Mouse (Mus musculus) liver, embryonic 14.5 days (tissue): Measurements from ENCODE around the gene Smim12. TPM values are rescaled to one million over a fixed set of nuclear protein-coding genes. Genes with fewer than 3 reads are reported as not detected.

Source experiments
- ATAC-seq: fragments of 200-750 bp; cut with Nextera tagmentation; 2 replicates; pipeline ENCODE4 v1.8.0; 2017; ENCODE audit warnings: moderate number of reproducible peaks, mild to moderate bottlenecking, moderate library complexity; ENCODE audit not compliant: insufficient read depth
- DNase-seq, 3 experiments: peaks; one replicate each; pipeline ENCODE4 v3.0.0-alpha.2; 2012 to 2013; ENCODE audit warnings: low read depth in 3 of 3, low spot score in 3 of 3
- H3K27ac ChIP-seq: fragments of 300-500 bp; sonication (generic); 2 replicates; pipeline ENCODE4 v1.5.1; 2014; ENCODE audit warnings: moderate library complexity, mild to moderate bottlenecking, control low read depth, inconsistent platforms
- H3K27me3 ChIP-seq: fragments of 300-500 bp; sonication (generic); 2 replicates; pipeline ENCODE4 v1.6.1; 2014; ENCODE audit warnings: mild to moderate bottlenecking, low read length, moderate library complexity; ENCODE audit not compliant: control insufficient read depth, insufficient read depth
- H3K36me3 ChIP-seq: fragments of 300-500 bp; sonication (generic); replicated peaks from 2 replicates; pipeline ENCODE4 v1.6.1; 2014; ENCODE audit warnings: low read depth; ENCODE audit not compliant: control insufficient read depth, insufficient read depth
- H3K4me1 ChIP-seq, 2 experiments: fragments of 200-500 bp in 1 of 2; fragments of 300-500 bp in 1 of 2; sonication (generic) in 1 of 2; replicated peaks; 2 replicates each; pipeline ENCODE4 v1.6.1; 2012 to 2014; ENCODE audit warnings: antibody characterized with exemption in 1 of 2, inconsistent platforms in 1 of 2, low read length in 1 of 2; ENCODE audit not compliant: control insufficient read depth in 2 of 2, insufficient read depth in 2 of 2
- H3K4me2 ChIP-seq: fragments of 300-500 bp; sonication (generic); 2 replicates; pipeline ENCODE4 v1.6.1; 2014; ENCODE audit warnings: low read depth, mild to moderate bottlenecking, control low read depth, moderate library complexity
- H3K4me3 ChIP-seq, 2 experiments: fragments of 200-500 bp in 1 of 2; fragments of 300-500 bp in 1 of 2; sonication (generic) in 1 of 2; 2 replicates each; pipeline ENCODE4 v1.5.1; 2012 to 2014; ENCODE audit warnings: low read depth in 2 of 2, low read length in 2 of 2, mild to moderate bottlenecking in 2 of 2, control low read depth in 1 of 2, inconsistent platforms in 1 of 2, moderate library complexity in 1 of 2; ENCODE audit not compliant: insufficient read depth in 1 of 2
- H3K9ac ChIP-seq: fragments of 300-500 bp; sonication (generic); replicated peaks from 2 replicates; pipeline ENCODE4 v1.6.1; 2014; ENCODE audit warnings: mild to moderate bottlenecking, control low read depth, moderate library complexity
- H3K9me3 ChIP-seq: fragments of 300-500 bp; sonication (generic); 2 replicates; pipeline ENCODE4 v1.6.1; 2016; ENCODE audit warnings: low read length, mixed read lengths; ENCODE audit not compliant: control insufficient read depth
- CTCF ChIP-seq: IDR thresholded peaks from 2 replicates; pipeline ENCODE4 v1.5.1; 2016; ENCODE audit warnings: antibody characterized with exemption, low read depth, control low read depth
- EP300 ChIP-seq: IDR thresholded peaks from 2 replicates; pipeline ENCODE4 v1.6.1; 2016; ENCODE audit warnings: antibody characterized with exemption, low read depth
- WGBS: fragments of 180-500 bp; shearing (Covaris S2); extraction: QIAGEN DNeasy Blood & Tissue Kit; methylation state at CpG from one replicate; pipeline ENCODE4 v1.1.7; 2014; ENCODE audit not compliant: insufficient replicate concordance; 5-methylcytosine and 5-hydroxymethylcytosine counted together
- polyA plus RNA-seq, 2 experiments: library from polyadenylated mRNA; depleted of rRNA in 1 of 2; stranded (reverse) in 1 of 2; unstranded in 1 of 2; fragments of >200 nt; fragmentation: Nextera tagmentation in 1 of 2; extraction: Ambion mirVana in 1 of 2; gene quantifications; 2 replicates each; pipeline versions ENCODE4 v1.2.1 to v1.2.3; 2012 to 2014

The Smim12 gene
- polyA plus RNA-seq, 2 experiments: 14.5 to 25.7 TPM

DNA sequence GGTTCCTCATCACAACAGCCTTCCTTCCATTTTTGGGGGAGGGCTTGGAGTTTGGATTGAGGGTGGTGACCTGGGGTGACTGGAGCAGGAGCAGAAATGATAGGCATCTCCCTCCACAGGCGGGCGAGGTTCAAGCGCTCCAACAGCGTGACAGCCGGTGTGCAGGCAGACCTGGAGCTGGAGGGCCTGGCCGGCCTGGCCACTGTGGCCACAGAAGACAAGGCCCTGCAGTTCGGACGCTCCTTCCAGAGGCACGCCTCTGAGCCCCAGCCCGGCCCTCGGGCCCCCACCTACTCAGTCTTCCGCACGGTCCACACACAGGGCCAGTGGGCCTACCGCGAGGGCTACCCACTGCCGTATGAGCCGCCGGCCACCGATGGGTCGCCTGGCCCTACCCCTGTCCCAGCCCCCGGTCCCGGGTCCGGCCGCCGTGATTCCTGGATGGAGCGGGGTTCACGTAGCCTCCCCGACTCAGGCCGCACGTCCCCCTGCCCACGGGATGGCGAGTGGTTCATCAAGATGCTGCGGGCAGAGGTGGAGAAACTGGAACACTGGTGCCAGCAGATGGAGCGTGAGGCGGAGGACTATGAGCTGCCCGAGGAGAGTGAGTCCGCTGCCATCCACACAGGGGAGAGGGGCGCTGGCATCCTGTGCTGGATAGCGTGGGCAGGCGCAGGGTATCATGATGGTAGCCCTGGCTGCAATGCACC is 10.0 kb upstream of the Smim12 start:
- Histone ChIP-seq H3K4me2 (no peak overlapping the region), H3K4me1 (no peaks in the 10 kb centered on the region), H3K9me3 (no peaks in the 10 kb centered on the region), H3K9ac (no peak overlapping the region), H3K27me3 (peaks cover 20% of the 10 kb centered on the region), H3K4me3 (no peak overlapping the region), H3K36me3 (no peaks in the 10 kb centered on the region), H3K27ac (no peak overlapping the region)
- 68% methylated on average over 40 of the region's 40 CpGs for WGBS
- TF ChIP-seq EP300 (no peak), CTCF (no peak)
- no peak for ATAC-seq
- no peak for DNase-seq

DNA sequence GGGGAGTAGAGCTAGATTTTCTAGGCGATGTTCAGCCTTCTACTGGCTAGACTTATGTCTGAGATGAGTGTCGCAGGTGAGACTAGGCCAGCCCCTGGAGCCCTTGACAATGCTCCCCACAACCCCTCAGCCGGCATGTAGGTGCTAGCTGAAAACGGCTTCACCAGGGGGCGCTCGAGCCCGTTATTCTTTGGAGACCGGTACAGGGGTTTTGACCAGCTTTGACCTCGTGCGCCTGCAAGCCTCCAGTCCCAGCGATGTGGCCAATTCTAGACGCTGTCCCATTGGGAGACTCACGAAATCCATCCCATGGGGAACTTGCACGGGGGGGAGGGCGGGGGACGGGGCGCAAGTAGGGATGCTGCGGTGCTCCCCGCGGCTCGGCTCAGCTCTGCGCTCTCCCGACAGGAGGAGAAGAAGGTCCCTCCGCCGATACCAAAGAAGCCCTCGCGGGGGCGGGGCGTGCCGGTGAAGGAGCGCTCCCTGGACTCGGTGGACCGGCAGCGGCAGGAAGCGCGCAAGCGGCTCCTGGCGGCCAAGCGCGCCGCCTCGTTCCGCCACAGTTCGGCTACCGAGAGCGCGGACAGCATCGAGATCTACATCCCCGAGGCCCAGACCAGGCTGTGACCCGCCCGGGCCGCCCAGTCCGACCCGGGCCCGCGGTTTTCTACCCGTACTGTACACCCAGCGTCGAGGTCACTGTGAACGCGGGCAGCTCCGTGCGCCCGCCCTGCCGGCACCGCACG is 7.7 kb upstream of the Smim12 start:
- Histone ChIP-seq H3K4me1 (no peaks in the 10 kb centered on the region), H3K4me3 (peak overlapping the region; percentile 34 to 52), H3K4me2 (peak overlapping the region; percentile 71), H3K36me3 (no peaks in the 10 kb centered on the region), H3K27me3 (peaks cover 20% of the 10 kb centered on the region), H3K27ac (no peak overlapping the region), H3K9me3 (no peaks in the 10 kb centered on the region), H3K9ac (no peak overlapping the region)
- ATAC-seq: peak; percentile 66; the same call in 1 of the 2 replicates
- under 1% methylated on average over 50 of the region's 67 CpGs for WGBS
- TF ChIP-seq CTCF: peak; percentile 72
- TF ChIP-seq EP300: no peak
- peak; percentile 41 to 53 (median 45) for DNase-seq

DNA sequence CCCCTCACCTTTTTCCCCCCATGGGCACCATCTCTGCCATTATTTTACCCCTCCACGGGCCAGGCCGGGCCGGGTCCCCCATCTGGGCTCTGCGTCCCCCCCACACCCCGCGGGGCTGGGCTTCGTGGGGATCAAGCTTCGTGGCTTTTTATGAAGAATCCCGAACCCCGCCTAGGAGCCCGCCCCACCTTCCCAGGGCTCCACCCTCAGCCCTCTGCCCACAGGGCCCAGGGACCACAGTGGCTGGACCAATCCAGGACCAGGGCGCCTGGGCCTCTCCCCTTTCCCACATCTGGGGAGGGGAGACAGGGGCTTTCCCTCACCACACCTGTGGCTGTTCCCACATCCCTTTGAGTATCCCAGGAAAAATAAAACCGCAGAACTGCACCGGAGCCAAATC is 7.0 kb upstream of the Smim12 start:
- H3K36me3 ChIP-seq: no peaks in the 10 kb centered on the region
- ATAC-seq (no peak), DNase-seq (no peak)
- no peaks in the 10 kb centered on the region for H3K4me1 ChIP-seq
- TF ChIP-seq CTCF: no peak
- no peak for TF ChIP-seq EP300
- H3K27me3 ChIP-seq: peaks cover 20% of the 10 kb centered on the region
- 9% methylated on average over 14 of the region's 14 CpGs for WGBS
- H3K4me3 ChIP-seq: peak overlapping the region in 1 of 2 experiments; percentile 52; a peak in 2 of 4 replicates
- no peaks in the 10 kb centered on the region for H3K9me3 ChIP-seq
- peak overlapping the region; percentile 71 for H3K4me2 ChIP-seq
- H3K27ac ChIP-seq: no peak overlapping the region
- H3K9ac ChIP-seq: no peak overlapping the region

DNA sequence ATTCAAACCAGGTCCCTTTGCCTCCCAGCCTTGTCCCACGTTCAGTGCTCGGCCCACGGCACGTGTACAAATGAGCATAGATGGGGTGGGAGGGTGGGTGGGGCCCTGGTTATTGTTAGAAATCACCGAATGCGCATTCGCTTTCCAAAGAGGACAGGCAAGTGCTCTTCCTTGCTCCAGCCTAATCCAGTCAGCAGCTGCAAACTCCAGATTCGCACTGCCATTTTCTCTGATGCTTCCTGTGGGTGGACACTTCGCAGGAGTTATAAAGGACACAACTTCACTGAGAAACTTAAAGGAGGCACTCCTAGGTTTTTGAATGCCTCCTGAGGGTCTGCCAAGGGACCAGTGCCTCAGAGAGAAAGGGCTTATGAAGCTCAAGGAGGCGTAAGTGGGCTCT is 6.3 kb upstream of the Smim12 start:
- no peaks in the 10 kb centered on the region for H3K4me1 ChIP-seq
- WGBS: 55% methylated on average over 10 of the region's 10 CpGs
- H3K4me3 ChIP-seq: no peak overlapping the region
- ATAC-seq (no peak), DNase-seq (no peak)
- H3K27me3 ChIP-seq: peaks cover 20% of the 10 kb centered on the region
- H3K4me2 ChIP-seq: no peak overlapping the region
- TF ChIP-seq CTCF (no peak), EP300 (no peak)
- H3K9ac ChIP-seq: no peak overlapping the region
- H3K36me3 ChIP-seq: no peaks in the 10 kb centered on the region
- no peak overlapping the region for H3K27ac ChIP-seq
- no peaks in the 10 kb centered on the region for H3K9me3 ChIP-seq

DNA sequence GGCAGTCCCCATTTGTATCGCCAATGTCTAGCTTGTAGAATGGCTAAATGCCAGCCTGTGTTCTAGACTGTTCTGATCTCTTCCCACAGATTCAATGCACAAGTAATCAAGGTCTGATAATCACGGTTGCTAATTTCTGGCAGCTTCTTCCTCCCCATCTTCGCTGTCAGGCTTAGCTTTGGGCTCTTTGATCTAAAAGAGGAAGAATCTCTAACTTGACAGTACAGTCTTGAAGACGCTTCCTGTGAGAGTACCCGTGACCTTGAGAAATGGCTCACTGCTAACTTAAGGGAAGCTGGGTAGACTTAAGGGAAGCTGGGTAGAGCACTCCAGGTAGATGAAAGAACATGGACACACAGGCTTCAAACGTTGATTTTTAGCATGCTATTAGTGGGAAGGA is 888 bp upstream of the Smim12 start:
- H3K27me3 ChIP-seq: no peaks in the 10 kb centered on the region
- no peak for DNase-seq
- no peak overlapping the region for H3K9ac ChIP-seq
- TF ChIP-seq EP300 (no peak), CTCF (no peak)
- no peak overlapping the region for H3K27ac ChIP-seq
- peaks cover 0 to 12% of the 10 kb centered on the region in 2 experiments; a peak in 3 of 4 replicates for H3K4me1 ChIP-seq
- no peaks in the 10 kb centered on the region for H3K9me3 ChIP-seq
- no peak overlapping the region for H3K4me2 ChIP-seq
- ATAC-seq: no peak
- 21% methylated on average over 6 of the region's 6 CpGs for WGBS
- no peak overlapping the region for H3K4me3 ChIP-seq
- H3K36me3 ChIP-seq: no peaks in the 10 kb centered on the region; the same call in 1 of the 2 replicates
